Mouse (Mus musculus): Measurements from ENCODE around the gene Bad. TPM values are rescaled to one million over a fixed set of nuclear protein-coding genes. Genes with fewer than 3 reads are reported as not detected.
"Not testable (repeated sequence)": the region's sequence is repeated elsewhere in the genome, so short reads cannot be mapped to it uniquely, and the experiment has no call there.

Bad gene
- polyA plus RNA-seq, 1 experiment = 24.9 TPM

- H3K27me3 ChIP-seq (ENCODE audit: control insufficient read depth, insufficient read depth, low read length) = no peaks in the 10 kb centered on the region
- WGBS = 1% methylated on average over 65 of the region's 65 CpGs
- peaks cover 29% of the 10 kb centered on the region for H3K36me3 ChIP-seq (ENCODE audit: control insufficient read depth, insufficient read depth, low read length)
- peaks cover 12% of the 10 kb centered on the region; the same call in 1 of the 2 replicates for H3K4me1 ChIP-seq (ENCODE audit: control insufficient read depth, insufficient read depth, insufficient read length)
- peak within 1 kb of the TSS; percentile 71 for H3K4me3 ChIP-seq (ENCODE audit: extremely low read depth, insufficient read depth, insufficient read length)
- peak; percentile 86 to 89 for DNase-seq (ENCODE audit: low read depth in 1 of 2, low spot score in 2 of 2)
- TF ChIP-seq CTCF (IDR thresholded peaks at IDR 0.05; ENCODE audit: extremely low read depth, insufficient read depth, insufficient read length, insufficient replicate concordance) (no peak), POLR2A (IDR thresholded peaks at IDR 0.05; ENCODE audit: low read depth, low read length) (peak; percentile 88; the same call in 1 of the 2 replicates)
- H3K27ac ChIP-seq (ENCODE audit: insufficient read depth, low read length) = peak within 1 kb of the TSS; percentile 95
These were observed 32.0 kb upstream of the Bad start, which contains the start of the genes Trmt112 and Prdx5 for GRCm38 (mm10) chr19:6909507-6910289. TSS of gene Trmt112 (plus strand) at chr19:6909698. TSS of gene Prdx5 (minus strand) at chr19:6910106.

- peak overlapping the region; percentile 71 for H3K4me3 ChIP-seq (ENCODE audit: extremely low read depth, insufficient read depth, insufficient read length)
- H3K36me3 ChIP-seq (ENCODE audit: control insufficient read depth, insufficient read depth, low read length) = peaks cover 28% of the 10 kb centered on the region
- H3K27ac ChIP-seq (ENCODE audit: insufficient read depth, low read length) = peak overlapping the region; percentile 95
- H3K27me3 ChIP-seq (ENCODE audit: control insufficient read depth, insufficient read depth, low read length) = not testable (repeated sequence)
- H3K4me1 ChIP-seq (ENCODE audit: control insufficient read depth, insufficient read depth, insufficient read length) = peaks cover 12% of the 10 kb centered on the region; the same call in 1 of the 2 replicates
- peak; percentile 15 to 47 for DNase-seq (ENCODE audit: low read depth in 1 of 2, low spot score in 2 of 2)
- under 1% methylated on average over 30 of the region's 30 CpGs for WGBS
These were observed 31.4 kb upstream of the Bad start for GRCm38 (mm10) chr19:6910306-6910705.

- H3K27me3 ChIP-seq (ENCODE audit: control insufficient read depth, insufficient read depth, low read length) = no peaks in the 10 kb centered on the region
- peaks cover 22% of the 10 kb centered on the region for H3K36me3 ChIP-seq (ENCODE audit: control insufficient read depth, insufficient read depth, low read length)
- H3K27ac ChIP-seq (ENCODE audit: insufficient read depth, low read length) = no peak overlapping the region
- WGBS = 90% methylated on average over 17 of the region's 19 CpGs
- peaks cover 12% of the 10 kb centered on the region; the same call in 1 of the 2 replicates for H3K4me1 ChIP-seq (ENCODE audit: control insufficient read depth, insufficient read depth, insufficient read length)
- DNase-seq (ENCODE audit: low read depth in 1 of 2, low spot score in 2 of 2) = no peak
- TF ChIP-seq POLR2A (IDR thresholded peaks at IDR 0.05; ENCODE audit: low read depth, low read length) (no peak), CTCF (IDR thresholded peaks at IDR 0.05; ENCODE audit: extremely low read depth, insufficient read depth, insufficient read length, insufficient replicate concordance) (no peak)
- H3K4me3 ChIP-seq (ENCODE audit: extremely low read depth, insufficient read depth, insufficient read length) = no peak overlapping the region
These were observed 30.3 kb upstream of the Bad start for GRCm38 (mm10) chr19:6911101-6912074.

GRCm38 (mm10) chr19:6912205-6912970 lies 29.3 kb upstream of the Bad start:
- WGBS = 94% methylated on average over 15 of the region's 15 CpGs
- Histone ChIP-seq H3K27me3 (ENCODE audit: control insufficient read depth, insufficient read depth, low read length) (no peaks in the 10 kb centered on the region), H3K36me3 (ENCODE audit: control insufficient read depth, insufficient read depth, low read length) (peaks cover 17% of the 10 kb centered on the region), H3K27ac (ENCODE audit: insufficient read depth, low read length) (no peak overlapping the region), H3K4me3 (ENCODE audit: extremely low read depth, insufficient read depth, insufficient read length) (no peak overlapping the region), H3K4me1 (ENCODE audit: control insufficient read depth, insufficient read depth, insufficient read length) (peaks cover 12% of the 10 kb centered on the region; the same call in 1 of the 2 replicates)
- TF ChIP-seq POLR2A (IDR thresholded peaks at IDR 0.05; ENCODE audit: low read depth, low read length) = no peak
- TF ChIP-seq CTCF (IDR thresholded peaks at IDR 0.05; ENCODE audit: extremely low read depth, insufficient read depth, insufficient read length, insufficient replicate concordance) = no peak
- no peak for DNase-seq (ENCODE audit: low read depth in 1 of 2, low spot score in 2 of 2)

- Histone ChIP-seq H3K4me3 (ENCODE audit: extremely low read depth, insufficient read depth, insufficient read length) (no peak overlapping the region), H3K27me3 (ENCODE audit: control insufficient read depth, insufficient read depth, low read length) (no peaks in the 10 kb centered on the region), H3K4me1 (ENCODE audit: control insufficient read depth, insufficient read depth, insufficient read length) (peaks cover 10% of the 10 kb centered on the region; the same call in 1 of the 2 replicates), H3K36me3 (ENCODE audit: control insufficient read depth, insufficient read depth, low read length) (peaks cover 17% of the 10 kb centered on the region), H3K27ac (ENCODE audit: insufficient read depth, low read length) (no peak overlapping the region)
- 69% methylated on average over 6 of the region's 6 CpGs for WGBS
- DNase-seq (ENCODE audit: low read depth in 1 of 2, low spot score in 2 of 2) = no peak
- no peak for TF ChIP-seq POLR2A (IDR thresholded peaks at IDR 0.05; ENCODE audit: low read depth, low read length)
These were observed 28.6 kb upstream of the Bad start for GRCm38 (mm10) chr19:6913036-6913435.

GRCm38 (mm10) chr19:6913991-6914390 lies 27.7 kb upstream of the Bad start:
- DNase-seq (ENCODE audit: low read depth in 1 of 2, low spot score in 2 of 2) = no peak
- Histone ChIP-seq H3K27ac (ENCODE audit: insufficient read depth, low read length) (no peak overlapping the region), H3K36me3 (ENCODE audit: control insufficient read depth, insufficient read depth, low read length) (peaks cover 20% of the 10 kb centered on the region), H3K4me1 (ENCODE audit: control insufficient read depth, insufficient read depth, insufficient read length) (peaks cover 5% of the 10 kb centered on the region; the same call in 1 of the 2 replicates), H3K27me3 (ENCODE audit: control insufficient read depth, insufficient read depth, low read length) (no peaks in the 10 kb centered on the region), H3K4me3 (ENCODE audit: extremely low read depth, insufficient read depth, insufficient read length) (no peak overlapping the region)
- 93% methylated on average over 11 of the region's 11 CpGs for WGBS
- TF ChIP-seq POLR2A (IDR thresholded peaks at IDR 0.05; ENCODE audit: low read depth, low read length) (no peak), CTCF (IDR thresholded peaks at IDR 0.05; ENCODE audit: extremely low read depth, insufficient read depth, insufficient read length, insufficient replicate concordance) (no peak)
